Mouse (Mus musculus) C2C12 (cell line): ENCODE data around the gene Zfp948. TPM values are rescaled to one million over a fixed set of nuclear protein-coding genes. Genes with fewer than 3 reads are reported as not detected.

Experiments used
- H3K27me3 ChIP-seq: one replicate; pipeline ENCODE4 v1.6.1; 2011; ENCODE audit not compliant: control insufficient read depth, insufficient read depth, insufficient read length
- H3K36me3 ChIP-seq: one replicate; pipeline ENCODE4 v1.6.1; 2011; ENCODE audit not compliant: control insufficient read depth, insufficient read depth
- H3K4me3 ChIP-seq: one replicate; pipeline ENCODE4 v1.5.1; 2011; ENCODE audit warnings: mild to moderate bottlenecking, control low read depth; ENCODE audit not compliant: poor library complexity, insufficient read depth, severe bottlenecking
- H3K79me2 ChIP-seq: one replicate; pipeline ENCODE4 v1.6.1; 2011; ENCODE audit not compliant: control insufficient read depth, insufficient read depth
- H3K79me3 ChIP-seq: one replicate; pipeline ENCODE4 v1.6.1; 2011; ENCODE audit warnings: low read depth, control low read depth
- H3ac ChIP-seq: one replicate; pipeline ENCODE3; 2011; ENCODE audit warnings: low read depth; ENCODE audit not compliant: control insufficient read depth, insufficient read length
- CEBPB ChIP-seq: IDR thresholded peaks from one replicate; pipeline ENCODE4 v1.6.1; 2011; ENCODE audit warnings: low read depth, mild to moderate bottlenecking, control low read depth, moderate library complexity
- CTCF ChIP-seq: IDR thresholded peaks from one replicate; pipeline ENCODE4 v1.5.1; 2011; ENCODE audit not compliant: control insufficient read depth, insufficient read depth, insufficient read length
- FOSL1 ChIP-seq: IDR thresholded peaks from one replicate; pipeline ENCODE4 v1.8.0; 2011; ENCODE audit warnings: mild to moderate bottlenecking, low read length; ENCODE audit not compliant: poor library complexity, insufficient read depth, severe bottlenecking
- MAX ChIP-seq: IDR thresholded peaks from one replicate; pipeline ENCODE4 v1.6.1; 2011; ENCODE audit warnings: mild to moderate bottlenecking, control low read depth
- MYOD1 ChIP-seq: IDR thresholded peaks from one replicate; pipeline ENCODE4 v1.6.1; 2011; ENCODE audit warnings: low read depth; ENCODE audit not compliant: control insufficient read depth, insufficient read length
- MYOG ChIP-seq: IDR thresholded peaks from one replicate; pipeline ENCODE4 v1.6.1; 2011; ENCODE audit not compliant: control insufficient read depth, insufficient read length; ENCODE audit errors: extremely low read depth
- USF1 ChIP-seq: IDR thresholded peaks from one replicate; pipeline ENCODE4 v1.6.1; 2011; ENCODE audit warnings: low read depth, mild to moderate bottlenecking, control low read depth, moderate library complexity
- polyA plus RNA-seq: library from polyadenylated mRNA; unstranded; fragments of >200 nt; fragmentation: generic; extraction: Trizol; gene quantifications from one replicate; pipeline ENCODE4 v1.2.1, GENCODE M21; 2012; ENCODE audit warnings: missing spikeins

Gene Zfp948
- polyA plus RNA-seq, 1 experiment, result 2.3 TPM

DNA sequence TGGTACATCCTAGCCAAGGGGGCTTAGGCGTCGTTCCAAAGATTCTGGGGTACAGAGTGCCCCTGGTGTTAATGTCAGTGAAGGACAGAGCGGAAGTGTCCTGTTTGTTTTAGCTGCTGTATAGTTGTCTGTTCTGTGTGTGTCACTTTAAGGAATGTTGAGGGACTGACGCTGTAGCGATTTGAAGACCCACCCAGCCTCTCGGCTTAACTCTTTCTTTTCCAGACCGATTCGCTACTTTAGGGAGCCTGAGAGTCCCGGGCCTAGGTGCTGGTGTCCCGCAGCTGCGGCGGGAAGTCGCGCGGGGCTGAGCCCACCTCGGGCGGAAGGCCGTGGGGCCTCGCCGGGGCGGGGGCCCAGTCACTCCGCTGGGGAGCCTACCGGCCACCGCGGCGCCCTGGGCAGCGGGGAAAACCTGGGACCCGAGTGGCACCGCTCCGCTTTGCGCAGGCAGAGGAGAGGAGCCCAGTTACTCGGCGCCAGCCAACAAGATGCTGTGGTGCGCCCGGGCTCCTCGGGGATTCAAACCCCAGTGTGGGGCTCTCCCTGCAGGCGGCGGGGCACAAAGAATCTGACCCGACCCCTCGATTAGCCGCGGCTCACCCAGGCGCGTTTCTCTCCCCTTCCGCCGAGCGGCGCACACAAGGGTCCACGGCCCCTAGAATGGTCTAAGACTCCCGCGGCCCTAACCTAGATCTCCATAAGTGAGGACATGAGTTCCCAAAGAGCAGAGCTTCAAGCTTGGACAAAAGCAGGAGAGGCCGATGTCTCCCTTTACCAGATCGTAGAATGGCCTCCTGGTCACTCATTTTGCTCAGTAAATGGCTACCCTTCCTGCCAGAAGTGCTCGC lies 34.5 kb upstream of the Zfp948 start:
- Histone ChIP-seq H3K79me3 (peaks cover 1% of the 10 kb centered on the region), H3K36me3 (no peaks in the 10 kb centered on the region), H3K27me3 (no peaks in the 10 kb centered on the region), H3K79me2 (peaks cover 14% of the 10 kb centered on the region), H3ac (peak overlapping the region; percentile 88), H3K4me3 (peak overlapping the region; percentile 39)
- TF ChIP-seq FOSL1, result no peak
- no peak for TF ChIP-seq USF1
- no peak for TF ChIP-seq CEBPB
- no peak for TF ChIP-seq MYOG
- TF ChIP-seq CTCF, result no peak
- no peak for TF ChIP-seq MAX
- no peak for TF ChIP-seq MYOD1

DNA sequence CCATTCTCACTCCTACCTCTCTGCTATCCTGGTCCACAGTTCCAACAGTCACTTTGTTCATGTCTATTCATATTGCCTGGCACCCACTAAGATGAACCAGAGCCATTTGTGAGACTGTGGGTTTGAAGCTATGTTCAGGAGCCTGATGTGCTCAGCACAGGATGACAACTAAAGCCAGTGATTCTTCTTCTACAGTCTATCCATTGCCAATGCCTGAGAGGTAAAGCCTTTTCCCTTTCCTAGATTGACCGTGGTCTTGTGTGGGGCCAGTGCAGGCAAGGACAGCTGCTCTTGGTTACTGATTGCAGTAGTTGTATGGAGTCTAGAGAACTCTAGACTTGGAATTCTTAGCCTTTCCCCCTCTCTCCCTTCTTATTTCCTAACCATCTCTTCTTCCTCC lies 32.8 kb upstream of the Zfp948 start:
- Histone ChIP-seq H3K79me2 (peaks cover 31% of the 10 kb centered on the region), H3K36me3 (peaks cover 2% of the 10 kb centered on the region), H3K27me3 (no peaks in the 10 kb centered on the region), H3K4me3 (no peak overlapping the region), H3K79me3 (peaks cover 12% of the 10 kb centered on the region), H3ac (no peak overlapping the region)
- TF ChIP-seq CTCF (no peak), MYOD1 (no peak), FOSL1 (no peak), USF1 (no peak), MYOG (no peak), MAX (no peak), CEBPB (no peak)

DNA sequence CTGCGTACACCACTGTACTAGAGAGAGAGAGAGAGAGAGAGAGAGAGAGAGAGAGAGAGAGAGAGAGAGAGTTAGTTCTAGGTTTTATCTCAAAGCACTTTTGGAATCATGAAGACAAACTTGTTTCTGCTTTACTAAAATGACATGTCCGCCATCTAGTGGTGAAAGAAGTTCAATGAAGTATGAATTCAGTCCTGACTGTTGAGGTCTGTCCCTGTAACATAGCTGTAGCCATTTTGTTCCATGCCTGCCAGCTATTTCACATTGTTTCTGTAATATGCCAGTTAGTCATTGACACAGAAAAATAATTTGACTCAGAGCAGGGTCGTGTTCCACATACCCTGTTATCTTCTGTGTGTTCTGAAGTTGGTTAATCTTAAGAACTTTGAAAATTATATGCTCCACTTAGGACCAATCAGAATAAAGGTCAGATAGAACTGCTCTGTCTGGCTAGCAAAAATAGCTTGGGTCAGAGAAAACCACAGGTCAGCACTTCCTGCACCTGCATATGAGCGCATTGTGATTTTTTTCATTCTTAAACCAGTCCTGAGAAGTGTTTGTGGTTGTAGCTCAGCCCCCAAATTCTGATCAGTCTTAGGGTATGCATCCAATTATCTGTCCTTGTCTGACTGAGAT lies 32.2 kb upstream of the Zfp948 start:
- Histone ChIP-seq H3K79me3 (peaks cover 17% of the 10 kb centered on the region), H3K27me3 (no peaks in the 10 kb centered on the region), H3ac (peak overlapping the region; percentile 22), H3K36me3 (peaks cover 8% of the 10 kb centered on the region), H3K4me3 (no peak overlapping the region), H3K79me2 (peaks cover 37% of the 10 kb centered on the region)
- TF ChIP-seq MAX (peak; percentile 25), CTCF (no peak)

DNA sequence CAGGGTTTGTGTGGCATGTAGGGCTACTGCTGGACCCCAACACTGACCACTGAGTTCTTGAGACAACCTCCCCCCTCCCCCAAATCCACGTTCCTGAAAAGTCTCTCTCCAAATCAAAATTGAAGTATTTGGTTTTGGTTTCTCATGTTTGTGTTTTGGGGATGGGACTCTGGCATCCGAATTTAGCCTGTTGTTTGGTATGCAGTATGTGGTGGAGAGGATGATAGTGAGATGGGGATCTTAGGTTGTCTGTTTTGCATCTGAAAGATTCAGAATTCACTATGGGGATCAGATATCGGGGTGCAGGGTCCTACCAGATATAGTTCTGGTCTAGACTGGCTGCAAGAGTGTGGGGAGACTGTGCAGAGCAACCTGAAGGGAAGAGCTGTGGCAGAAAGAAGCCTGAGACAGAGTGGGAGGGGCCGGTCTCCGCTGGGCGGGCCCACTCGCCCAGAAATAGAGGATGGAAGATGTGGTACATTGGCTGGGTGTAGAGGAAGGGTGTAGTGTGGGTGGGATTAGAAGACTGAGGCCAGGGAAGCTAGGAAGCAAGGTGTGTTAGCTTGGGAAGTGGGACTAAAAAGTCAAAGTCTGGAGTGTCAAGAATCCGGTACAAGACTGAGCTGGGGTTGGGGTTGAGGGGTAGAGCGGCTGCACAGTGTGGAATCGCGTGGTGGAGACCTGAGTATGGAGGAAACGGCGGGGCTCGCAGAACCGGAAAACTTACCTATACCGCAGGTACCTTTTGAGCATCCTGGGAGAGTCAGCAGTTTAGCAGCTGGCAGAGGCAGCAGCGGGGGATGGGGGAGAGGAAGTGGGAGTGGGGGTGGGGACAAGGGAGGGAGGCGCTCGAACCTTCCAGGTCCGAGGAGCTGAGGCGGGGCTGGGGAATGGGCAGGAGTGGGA lies 31.5 kb upstream of the Zfp948 start, which contains the start of gene Zfp52:
Gene Zfp52 (plus strand): TSS at position 444 of the 906 bp plus-strand sequence.
- peaks cover 13% of the 10 kb centered on the region for H3K36me3 ChIP-seq
- no peaks in the 10 kb centered on the region for H3K27me3 ChIP-seq
- peak within 1 kb of the TSS; percentile 71 for H3ac ChIP-seq
- peak within 1 kb of the TSS; percentile 56 for H3K4me3 ChIP-seq
- peaks cover 22% of the 10 kb centered on the region for H3K79me3 ChIP-seq
- H3K79me2 ChIP-seq, result peaks cover 44% of the 10 kb centered on the region
- TF ChIP-seq CTCF (no peak), USF1 (no peak), CEBPB (no peak), MAX (no peak), FOSL1 (no peak), MYOD1 (no peak), MYOG (no peak)

DNA sequence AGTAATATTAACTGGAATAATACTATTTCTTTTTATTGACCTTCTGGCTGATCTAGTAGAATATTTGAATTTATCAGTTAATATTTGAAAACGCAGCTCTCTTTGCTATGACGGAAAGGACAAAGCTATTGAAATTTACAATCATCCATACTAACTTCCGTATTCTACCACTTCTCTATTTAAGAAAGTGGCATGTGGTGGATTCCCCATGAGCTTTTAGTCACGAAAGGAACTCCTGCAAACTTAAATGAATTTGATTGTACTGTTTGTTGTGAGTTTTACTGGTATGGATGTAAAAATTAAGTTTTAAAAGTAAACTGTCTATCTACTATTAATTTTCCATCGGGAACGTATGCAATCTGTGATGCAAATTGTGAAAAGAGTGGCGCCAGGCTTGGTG lies 30.7 kb upstream of the Zfp948 start:
- TF ChIP-seq CTCF, result no peak
- TF ChIP-seq MYOG, result no peak
- TF ChIP-seq FOSL1, result no peak
- no peak for TF ChIP-seq MYOD1
- TF ChIP-seq CEBPB, result no peak
- TF ChIP-seq USF1, result no peak
- TF ChIP-seq MAX, result no peak
- no peak overlapping the region for H3ac ChIP-seq
- H3K36me3 ChIP-seq, result peaks cover 13% of the 10 kb centered on the region
- H3K79me3 ChIP-seq, result peaks cover 28% of the 10 kb centered on the region
- no peaks in the 10 kb centered on the region for H3K27me3 ChIP-seq
- H3K4me3 ChIP-seq, result peak overlapping the region; percentile 56
- peaks cover 52% of the 10 kb centered on the region for H3K79me2 ChIP-seq
